8 mouse cellular contexts compared by ENCODE assay signal in the genomic region with DNA sequence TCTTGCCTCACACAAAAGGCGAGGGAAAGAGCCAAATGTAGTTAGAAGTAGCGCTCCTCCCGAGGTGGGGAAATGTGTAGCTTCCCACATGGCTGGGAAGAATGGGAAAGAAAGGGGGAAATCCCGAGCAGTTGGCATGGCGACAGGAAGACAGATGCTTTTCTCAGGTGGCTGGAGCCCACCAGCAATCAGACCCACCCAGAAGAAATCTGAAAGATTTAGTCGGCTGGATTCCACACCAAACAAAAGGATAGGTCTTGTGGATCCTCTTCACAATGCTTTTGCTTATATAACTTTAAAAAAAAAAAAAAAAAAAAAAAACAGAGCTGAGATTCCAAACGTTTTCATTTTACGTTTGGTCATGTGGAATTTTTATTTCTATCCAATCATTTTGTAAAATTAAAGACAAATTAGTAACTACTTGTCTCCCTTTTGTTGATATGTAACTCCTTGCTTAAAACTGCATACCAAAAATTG. TPM values are rescaled to one million over a fixed set of nuclear protein-coding genes. Genes with fewer than 3 reads are reported as not detected.
DNase-seq lines count a peak whose midpoint lies in the region; ATAC-seq and TF ChIP-seq lines count a peak whose summit lies in the region.
"Had no signal": no experiment of that assay in that cellular context is flagged by ENCODE, and none has a peak within 500 bp of the region (broad histone marks: within the 10 kb centered on the region; RNA-seq: fewer than 3 reads in every experiment).

No protein-coding gene starts in this region.

- 6% methylated on average over 8 of the region's 8 CpGs for WGBS in lung, embryonic 14.5 days
- 11% methylated on average over 8 of the region's 8 CpGs for WGBS in forebrain, embryonic 10.5 days
- WGBS in hindbrain, postnatal 0 days, result 3% methylated on average over 8 of the region's 8 CpGs
- WGBS in neural tube, embryonic 13.5 days, result 4% methylated on average over 8 of the region's 8 CpGs

- ATAC-seq in lung, embryonic 14.5 days (ENCODE audit: insufficient read depth), result no peak; the same call in 1 of the 2 replicates
- ATAC-seq in hindbrain, postnatal 0 days, result peak; percentile 69
- peak; percentile 54 for ATAC-seq in neural tube, embryonic 13.5 days (ENCODE audit: low read depth)
- no peak for ATAC-seq in erythroid progenitor cell, adult 5-6 weeks (replicated peaks; ENCODE audit: low FRiP score, poor library complexity, severe bottlenecking)

- H3K27ac ChIP-seq in lung, embryonic 14.5 days (ENCODE audit: low read depth), result peak overlapping the region; percentile 95
- peak overlapping the region; percentile 98 for H3K27ac ChIP-seq in forebrain, embryonic 10.5 days
- peak overlapping the region; percentile 96 for H3K27ac ChIP-seq in hindbrain, postnatal 0 days
- peak overlapping the region; percentile 99 for H3K27ac ChIP-seq in neural tube, embryonic 13.5 days (replicated peaks)
- H3K27ac ChIP-seq: liver, embryonic 14.5 days had no signal

- H3K36me3 ChIP-seq in lung, embryonic 14.5 days (ENCODE audit: insufficient read depth), result no peaks in the 10 kb centered on the region
- H3K36me3 ChIP-seq in forebrain, embryonic 10.5 days (replicated peaks), result no peaks in the 10 kb centered on the region
- no peaks in the 10 kb centered on the region for H3K36me3 ChIP-seq in hindbrain, postnatal 0 days (ENCODE audit: insufficient read depth, low read length)
- no peaks in the 10 kb centered on the region for H3K36me3 ChIP-seq in neural tube, embryonic 13.5 days

- peak overlapping the region; percentile 20; the same call in 1 of the 2 replicates for H3K4me3 ChIP-seq in lung, embryonic 14.5 days (ENCODE audit: low read depth, low read length)
- H3K4me3 ChIP-seq in forebrain, embryonic 10.5 days, result peak overlapping the region; percentile 47
- peak overlapping the region; percentile 29 for H3K4me3 ChIP-seq in hindbrain, postnatal 0 days (ENCODE audit: low read length)
- H3K4me3 ChIP-seq in neural tube, embryonic 13.5 days, result peak overlapping the region; percentile 25

- intact Hi-C loops in gastrocnemius, postnatal 36 days (cut with DNase I), result no loop called here

- peak overlapping the region; percentile 59 for H3K4me2 ChIP-seq in lung, embryonic 14.5 days
- H3K4me2 ChIP-seq in hindbrain, postnatal 0 days (ENCODE audit: low read depth, low read length), result peak overlapping the region; percentile 62
- peak overlapping the region; percentile 58 for H3K4me2 ChIP-seq in neural tube, embryonic 13.5 days

- H3K9me3 ChIP-seq in lung, embryonic 14.5 days (ENCODE audit: low read depth, low read length), result no peaks in the 10 kb centered on the region
- no peaks in the 10 kb centered on the region for H3K9me3 ChIP-seq in forebrain, embryonic 10.5 days
- H3K9me3 ChIP-seq in hindbrain, postnatal 0 days (ENCODE audit: low read length), result no peaks in the 10 kb centered on the region
- H3K9me3 ChIP-seq in neural tube, embryonic 13.5 days, result no peaks in the 10 kb centered on the region

- peak overlapping the region; percentile 27; the same call in 1 of the 2 replicates for H3K9ac ChIP-seq in lung, embryonic 14.5 days
- peak overlapping the region; percentile 41; the same call in 1 of the 2 replicates for H3K9ac ChIP-seq in hindbrain, postnatal 0 days (replicated peaks; ENCODE audit: low read length)
- peak overlapping the region; percentile 69 for H3K9ac ChIP-seq in neural tube, embryonic 13.5 days
- H3K9ac ChIP-seq: liver, embryonic 14.5 days had no signal

- no peak for DNase-seq in lung, embryonic 14.5 days
- no peak for DNase-seq in lung, postnatal 10 days
- no peak for DNase-seq in forebrain, embryonic 10.5 days (ENCODE audit: extremely low spot score, low spot score)
- peak; percentile 83 for DNase-seq in hindbrain, postnatal 0 days (ENCODE audit: low spot score)
- no peak for DNase-seq in gastrocnemius, postnatal 36 days

- TF ChIP-seq CTCF in lung, embryonic 14.5 days (IDR thresholded peaks at IDR 0.05; ENCODE audit: low read depth), result no peak
- no peak for TF ChIP-seq CTCF in hindbrain, postnatal 0 days (IDR thresholded peaks at IDR 0.05; ENCODE audit: low read depth)

- H3K4me1 ChIP-seq in lung, embryonic 14.5 days (ENCODE audit: insufficient read depth), result peaks cover 32% of the 10 kb centered on the region
- peaks cover 71% of the 10 kb centered on the region for H3K4me1 ChIP-seq in forebrain, embryonic 10.5 days
- H3K4me1 ChIP-seq in hindbrain, postnatal 0 days (ENCODE audit: insufficient read depth, low read length), result peaks cover 16% of the 10 kb centered on the region; the same call in 1 of the 2 replicates
- peaks cover 34% of the 10 kb centered on the region for H3K4me1 ChIP-seq in neural tube, embryonic 13.5 days (replicated peaks)

- no peaks in the 10 kb centered on the region for H3K27me3 ChIP-seq in lung, embryonic 14.5 days (ENCODE audit: insufficient read depth, low read length)
- no peaks in the 10 kb centered on the region for H3K27me3 ChIP-seq in forebrain, embryonic 10.5 days (ENCODE audit: poor library complexity, severe bottlenecking)
- H3K27me3 ChIP-seq in hindbrain, postnatal 0 days (ENCODE audit: insufficient read depth, low read length), result no peaks in the 10 kb centered on the region
- no peaks in the 10 kb centered on the region for H3K27me3 ChIP-seq in neural tube, embryonic 13.5 days

RNA-seq across cellular contexts. Expression of a gene that starts 10.0 kb away (rescaled TPM):
- polyA plus RNA-seq in lung, embryonic 14.5 days (2014; fragmentation: Nextera tagmentation; extraction: Ambion mirVana), result 89.0 and 95.7 TPM in 2 replicates
- polyA plus RNA-seq in forebrain, embryonic 10.5 days (2016; fragmentation: Nextera tagmentation; extraction: Ambion mirVana), result 81.0 and 86.1 TPM in 2 replicates
- total RNA-seq in hindbrain, postnatal 0 days (2014; rRNA removed), result 208 and 218 TPM in 2 replicates
- polyA plus RNA-seq in hindbrain, postnatal 0 days (2015; fragmentation: Nextera tagmentation; extraction: Ambion mirVana), result 229 and 265 TPM in 2 replicates
- polyA plus RNA-seq in neural tube, embryonic 13.5 days (2015; fragmentation: Nextera tagmentation; extraction: Ambion mirVana), result 299 and 332 TPM in 2 replicates
- total RNA-seq in erythroid progenitor cell, adult 5-6 weeks (2015; ENCODE audit: low replicate concordance), result 18.4 and 21.4 TPM in 2 replicates
- 4.6 and 6.6 TPM in 2 replicates for total RNA-seq in erythroid progenitor cell, adult 5-6 weeks (2017; ENCODE audit: low replicate concordance)
- 1 to 10 TPM; 2.3 to 4.1 TPM for total RNA-seq in gastrocnemius, postnatal 36 days (2021)

Comparison
In these comparisons a context has a peak if more than half of its experiments do, and no peak if none do; other contexts are left out.
1. ATAC-seq: peak in hindbrain, postnatal 0 days (single experiment) and neural tube, embryonic 13.5 days (single experiment); none in lung, embryonic 14.5 days (single experiment) and erythroid progenitor cell, adult 5-6 weeks (single experiment).
2. Peak in every context shown above with its lines, with median percentiles within 50 percentile points of each other: H3K27ac ChIP-seq, H3K4me2 ChIP-seq, H3K4me3 ChIP-seq and H3K9ac ChIP-seq.